Mouse (Mus musculus) erythroblast, embryonic 14.5 days (primary cell): ENCODE data around the gene Cep41. TPM values are rescaled to one million over a fixed set of nuclear protein-coding genes. Genes with fewer than 3 reads are reported as not detected.
A peak's percentile ranks its signal among the peaks of the same experiment; 100 is the strongest.

ENCODE experiments used
- H3K27me3 ChIP-seq: 2 replicates; pipeline ENCODE4 v1.6.1; 2012; ENCODE audit warnings: inconsistent platforms; ENCODE audit not compliant: control insufficient read depth
- H3K36me3 ChIP-seq: 2 replicates; pipeline ENCODE4 v1.6.1; 2012; ENCODE audit warnings: mild to moderate bottlenecking, inconsistent platforms; ENCODE audit not compliant: control insufficient read depth
- H3K4me1 ChIP-seq: 2 replicates; pipeline ENCODE4 v1.6.1; 2012; ENCODE audit warnings: inconsistent platforms; ENCODE audit not compliant: control insufficient read depth
- H3K4me3 ChIP-seq: replicated peaks from 2 replicates; pipeline ENCODE3; 2012; ENCODE audit warnings: moderate library complexity, mild to moderate bottlenecking, inconsistent platforms
- H3K9me3 ChIP-seq: 2 replicates; pipeline ENCODE4 v1.6.1; 2012; ENCODE audit warnings: low read length, inconsistent platforms, mixed read lengths; ENCODE audit not compliant: control insufficient read depth
- GATA1 ChIP-seq: IDR thresholded peaks from 2 replicates; pipeline ENCODE4 v1.6.1; 2012; ENCODE audit warnings: low read length, inconsistent platforms, mixed read lengths
- TAL1 ChIP-seq: IDR thresholded peaks from 3 replicates; pipeline ENCODE4 v1.6.1; 2012; ENCODE audit warnings: low read length, inconsistent platforms, mixed read lengths
- polyA plus RNA-seq: library from polyadenylated mRNA; stranded (reverse); fragments of >175 nt; gene quantifications from 2 replicates; pipeline ENCODE4 v1.2.3, GENCODE M21; 2012

The Cep41 gene
- polyA plus RNA-seq, 1 experiment = 1.3 TPM

DNA sequence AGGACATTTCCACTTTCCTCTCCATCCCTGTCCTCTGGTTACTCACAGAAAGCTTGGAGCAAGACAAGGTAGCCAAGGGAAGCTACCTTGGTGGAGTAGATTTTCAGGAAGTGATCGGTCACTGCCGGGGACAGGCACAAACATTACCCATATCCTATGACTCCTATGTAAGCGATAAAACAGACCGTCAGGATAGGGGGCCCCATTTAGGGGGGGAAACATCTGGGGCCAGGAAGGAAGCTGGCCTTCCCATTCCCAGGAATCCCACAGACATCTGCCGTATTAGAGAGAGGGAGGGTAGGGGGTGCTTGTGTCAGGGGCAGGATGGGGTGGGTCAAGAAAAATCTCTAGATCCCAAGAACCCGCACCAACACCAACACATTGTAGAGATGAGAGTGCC is 6.6 kb upstream of the Cep41 start:
- no peak for TF ChIP-seq TAL1
- no peak for TF ChIP-seq GATA1
- Histone ChIP-seq H3K36me3 (no peaks in the 10 kb centered on the region), H3K27me3 (peaks cover 9% of the 10 kb centered on the region), H3K4me3 (no peak overlapping the region), H3K9me3 (no peaks in the 10 kb centered on the region), H3K4me1 (peaks cover 2% of the 10 kb centered on the region; the same call in 1 of the 2 replicates)

- H3K9me3 ChIP-seq = no peaks in the 10 kb centered on the region
- no peaks in the 10 kb centered on the region for H3K36me3 ChIP-seq
- H3K4me3 ChIP-seq = no peak overlapping the region
- TF ChIP-seq GATA1 = no peak
- no peak for TF ChIP-seq TAL1
- H3K4me1 ChIP-seq = peaks cover 12% of the 10 kb centered on the region
- peaks cover 9% of the 10 kb centered on the region for H3K27me3 ChIP-seq
These were observed 4.5 kb upstream of the Cep41 start for GRCm38 (mm10) chr6:30698036-30698435.

- Histone ChIP-seq H3K4me1 (peaks cover 18% of the 10 kb centered on the region), H3K27me3 (peaks cover 9% of the 10 kb centered on the region), H3K9me3 (no peaks in the 10 kb centered on the region), H3K4me3 (no peak overlapping the region), H3K36me3 (no peaks in the 10 kb centered on the region)
- no peak for TF ChIP-seq TAL1
- no peak for TF ChIP-seq GATA1
These were observed 3.9 kb upstream of the Cep41 start for GRCm38 (mm10) chr6:30697464-30697863.

DNA sequence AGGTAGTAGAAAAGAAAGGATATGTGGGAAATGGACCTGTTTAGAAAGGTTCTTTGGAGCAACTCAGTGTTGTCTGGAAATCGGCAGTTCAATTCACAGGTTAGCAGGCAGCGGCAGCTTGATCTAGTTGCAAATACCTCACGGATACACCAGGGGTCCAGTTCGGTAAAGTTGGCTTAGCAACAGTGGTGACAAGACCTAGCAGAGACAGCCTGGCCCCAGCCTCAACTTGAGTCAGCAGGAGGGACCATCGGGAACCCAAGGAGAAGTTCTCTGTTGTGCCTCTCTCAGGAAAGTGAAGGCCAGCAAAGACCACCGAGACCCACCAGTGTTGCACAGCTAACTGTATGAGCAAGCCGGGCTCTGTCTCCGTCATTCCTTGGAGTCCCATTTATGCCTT is 1.6 kb upstream of the Cep41 start:
- Histone ChIP-seq H3K36me3 (no peaks in the 10 kb centered on the region), H3K9me3 (no peaks in the 10 kb centered on the region), H3K4me3 (no peak overlapping the region), H3K27me3 (peaks cover 2% of the 10 kb centered on the region), H3K4me1 (peaks cover 18% of the 10 kb centered on the region)
- no peak for TF ChIP-seq TAL1
- TF ChIP-seq GATA1 = no peak

GRCm38 (mm10) chr6:30694209-30694608 is 660 bp upstream of the Cep41 start:
- Histone ChIP-seq H3K9me3 (no peaks in the 10 kb centered on the region), H3K36me3 (no peaks in the 10 kb centered on the region), H3K27me3 (no peaks in the 10 kb centered on the region), H3K4me1 (peaks cover 16% of the 10 kb centered on the region), H3K4me3 (peak overlapping the region; percentile 90)
- TF ChIP-seq TAL1 = no peak
- no peak for TF ChIP-seq GATA1

DNA sequence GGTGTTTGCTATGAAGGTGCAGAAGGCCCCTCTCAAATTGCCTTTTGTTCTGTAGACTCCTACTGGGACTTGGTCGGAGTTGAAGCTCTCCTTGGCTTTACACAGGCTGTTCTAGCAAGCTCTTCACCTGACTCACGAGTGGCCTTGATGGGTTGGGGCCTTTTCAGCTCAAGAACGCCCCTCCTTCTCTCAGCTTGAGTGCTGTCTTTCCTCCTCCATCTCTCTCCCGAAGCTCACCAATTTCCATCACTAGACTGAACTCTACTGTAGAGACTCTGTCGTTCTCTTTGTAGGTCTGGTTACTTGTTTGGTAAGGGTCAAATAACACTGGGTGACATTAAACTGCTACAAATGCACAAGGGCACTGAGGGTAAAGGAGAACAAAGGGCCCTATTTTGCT is 723 bp downstream of the Cep41 start:
- Histone ChIP-seq H3K36me3 (no peaks in the 10 kb centered on the region), H3K4me3 (peak overlapping the region; percentile 90), H3K9me3 (no peaks in the 10 kb centered on the region), H3K27me3 (no peaks in the 10 kb centered on the region), H3K4me1 (peaks cover 16% of the 10 kb centered on the region)
- no peak for TF ChIP-seq GATA1
- no peak for TF ChIP-seq TAL1

DNA sequence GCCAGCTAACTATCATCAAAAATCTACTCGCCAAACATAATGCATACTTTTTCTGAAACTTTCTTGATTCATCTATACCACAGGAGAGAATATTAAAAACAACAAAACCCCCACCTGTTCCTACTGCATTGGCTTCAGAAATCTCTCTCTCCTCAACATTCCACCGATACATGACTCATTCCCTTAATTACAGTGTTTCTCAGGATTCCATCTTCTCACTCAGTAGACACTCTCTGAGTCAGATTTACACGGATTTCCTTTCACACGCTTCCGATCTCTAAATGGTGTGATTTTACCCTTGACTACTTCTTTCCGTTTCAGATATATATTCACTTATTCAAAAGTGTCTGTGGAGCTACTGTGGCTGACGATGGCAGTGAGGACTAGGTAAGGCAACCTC is 6.4 kb downstream of the Cep41 start:
- H3K4me3 ChIP-seq = no peak overlapping the region
- no peaks in the 10 kb centered on the region for H3K9me3 ChIP-seq
- no peak for TF ChIP-seq TAL1
- no peak for TF ChIP-seq GATA1
- H3K27me3 ChIP-seq = no peaks in the 10 kb centered on the region
- H3K36me3 ChIP-seq = no peaks in the 10 kb centered on the region
- peaks cover 7% of the 10 kb centered on the region for H3K4me1 ChIP-seq

- Histone ChIP-seq H3K27me3 (no peaks in the 10 kb centered on the region), H3K36me3 (peaks cover under 1% of the 10 kb centered on the region; the same call in 1 of the 2 replicates), H3K4me1 (peaks cover 7% of the 10 kb centered on the region), H3K4me3 (no peak overlapping the region), H3K9me3 (no peaks in the 10 kb centered on the region)
- TF ChIP-seq GATA1 (no peak), TAL1 (no peak)
These were observed 9.0 kb downstream of the Cep41 start for GRCm38 (mm10) chr6:30684570-30684969.

DNA sequence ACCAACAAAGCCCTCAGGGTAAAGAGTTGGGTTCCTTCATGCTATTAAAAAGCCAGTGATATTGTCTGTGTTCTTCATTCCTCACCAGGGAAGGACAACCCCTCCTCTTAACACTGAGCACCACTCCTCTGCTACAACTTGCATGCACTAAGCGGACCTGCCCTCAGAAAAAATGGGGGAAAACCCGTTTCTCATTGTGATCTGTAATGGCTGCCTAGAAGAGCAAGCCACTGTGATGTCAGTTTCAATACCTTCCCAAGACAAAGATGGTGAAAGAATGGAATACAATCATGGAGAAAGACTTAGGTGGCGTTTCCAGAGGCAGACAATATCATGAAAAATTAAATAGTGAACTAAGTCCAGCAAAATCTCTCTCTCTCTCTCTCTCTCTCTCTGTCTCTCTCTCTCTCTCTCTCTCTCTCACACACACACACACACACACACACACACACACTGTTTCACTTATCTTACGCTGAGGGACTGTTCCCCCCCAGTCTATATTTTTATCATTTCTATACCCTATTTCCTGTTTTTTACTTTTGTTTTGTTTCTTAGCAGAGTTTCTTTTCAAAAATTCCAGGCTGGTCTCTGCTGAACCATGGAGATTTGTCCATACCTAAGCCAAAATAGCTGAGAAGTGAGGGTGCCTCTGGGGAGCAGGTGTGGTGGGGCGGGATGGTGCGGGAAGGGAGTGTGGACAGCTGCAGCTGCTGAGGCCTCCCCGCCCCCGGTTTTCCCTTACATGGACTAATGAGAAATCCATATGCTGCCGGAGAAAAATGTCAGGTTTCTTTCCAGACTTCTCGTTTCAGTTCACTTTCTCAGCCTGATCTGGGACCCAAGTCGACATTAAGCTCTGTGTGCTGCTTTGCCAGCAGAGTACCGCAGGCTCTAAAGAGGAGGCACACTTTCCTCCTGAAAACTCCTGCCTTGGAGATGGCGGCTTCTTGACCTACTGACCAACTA is 11.3 kb downstream of the Cep41 start:
- H3K4me3 ChIP-seq = no peak overlapping the region
- no peaks in the 10 kb centered on the region for H3K27me3 ChIP-seq

More for the DNA sequence above, 11.3 kb downstream of the Cep41 start:
- H3K36me3 ChIP-seq = peaks cover 5% of the 10 kb centered on the region
- H3K4me1 ChIP-seq = peaks cover 9% of the 10 kb centered on the region
- no peaks in the 10 kb centered on the region for H3K9me3 ChIP-seq
- TF ChIP-seq GATA1 (no peak), TAL1 (no peak)
